Mouse (Mus musculus): ENCODE results near the gene Efna2. TPM values are rescaled to one million over a fixed set of nuclear protein-coding genes. Genes with fewer than 3 reads are reported as not detected.

Gene Efna2
- total and polyA plus RNA-seq, 3 experiments, result 0.23 to 1.5 (median 0.86) TPM

DNA sequence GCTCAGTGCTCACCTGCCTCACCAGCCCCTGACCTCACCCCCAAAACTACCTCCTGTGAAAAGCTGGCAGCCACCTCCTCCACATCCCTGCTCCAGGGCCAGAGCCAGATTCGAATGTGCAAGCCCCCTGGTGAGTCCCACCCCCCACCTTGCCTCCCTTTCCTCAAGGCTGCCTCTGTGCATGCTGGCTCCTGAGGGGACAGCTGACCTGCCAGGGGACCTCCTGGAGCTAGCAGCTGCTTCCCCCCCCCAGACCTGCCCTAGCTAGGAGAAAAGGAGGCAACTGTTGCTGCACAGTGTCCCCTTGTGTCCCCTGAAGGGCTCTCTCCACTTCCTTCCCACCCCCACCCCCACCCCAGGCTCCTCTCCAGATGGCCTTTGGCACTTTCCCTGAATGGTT is 24.0 kb upstream of the Efna2 start:
- H3K79me2 ChIP-seq (replicated peaks; ENCODE audit: control insufficient read depth, extremely low read depth, insufficient read depth, poor library complexity, severe bottlenecking), result peaks cover 15% of the 10 kb centered on the region
- peaks cover 40 to 51% of the 10 kb centered on the region in 2 experiments for H3K36me3 ChIP-seq (replicated peaks in 1 of 2; ENCODE audit: control insufficient read depth in 1 of 2, insufficient read depth in 1 of 2, low read length in 1 of 2)
- H3K27me3 ChIP-seq (replicated peaks), result no peaks in the 10 kb centered on the region
- dilution Hi-C loops (cut with MboI; ENCODE audit: extremely low pct_ligation_motif_present, extremely low pct_unique_long_range_greater_than_20kb, low sequenced_read_pairs) (no loop called here), in situ Hi-C loops (cut with MboI; ENCODE audit: low pct_ligation_motif_present, low pct_unique_long_range_greater_than_20kb, low sequenced_read_pairs) (no loop called here)
- DNase-seq (ENCODE audit: extremely low read depth), result no peak
- peaks cover 22 to 63% of the 10 kb centered on the region in 2 experiments for H3K4me1 ChIP-seq (ENCODE audit: control insufficient read depth in 1 of 2, insufficient read depth in 2 of 2)
- H3K4me2 ChIP-seq (ENCODE audit: insufficient read depth, low read depth, poor library complexity, severe bottlenecking), result no peak overlapping the region
- TF ChIP-seq MYC (IDR thresholded peaks at IDR 0.05; ENCODE audit: low read depth, low read length), result no peak
- no peak for TF ChIP-seq SMC3 (IDR thresholded peaks at IDR 0.05; ENCODE audit: low read depth, low read length)
- no peak for TF ChIP-seq SIN3A (IDR thresholded peaks at IDR 0.05; ENCODE audit: low read length)
- TF ChIP-seq ETS1 (conservative IDR thresholded peaks at IDR 0.05; ENCODE audit: low read depth, low read length), result no peak
- TF ChIP-seq ZKSCAN1 (IDR thresholded peaks at IDR 0.05; ENCODE audit: borderline replicate concordance, low read depth, low read length), result no peak
- TF ChIP-seq ZNF384 (IDR thresholded peaks at IDR 0.05; ENCODE audit: low read depth, low read length), result no peak
- no peak for TF ChIP-seq MAZ (IDR thresholded peaks at IDR 0.05; ENCODE audit: low read depth, low read length)
- no peak for TF ChIP-seq TBP (conservative IDR thresholded peaks at IDR 0.05; ENCODE audit: low read depth, low read length)
- TF ChIP-seq CTCF (conservative IDR thresholded peaks at IDR 0.05 in 1 of 2, IDR thresholded peaks at IDR 0.05 in 1 of 2; ENCODE audit: low read depth in 2 of 2, low read length in 2 of 2), result no peak
- TF ChIP-seq USF2 (conservative IDR thresholded peaks at IDR 0.05; ENCODE audit: low read depth, low read length), result no peak
- no peak for TF ChIP-seq CHD1 (IDR thresholded peaks at IDR 0.05; ENCODE audit: low read depth, low read length)
- no peak for TF ChIP-seq CHD2 (IDR thresholded peaks at IDR 0.05; ENCODE audit: low read length)
- no peak for TF ChIP-seq MAFK (IDR thresholded peaks at IDR 0.05; ENCODE audit: insufficient replicate concordance, low read length)
- TF ChIP-seq GABPA (IDR thresholded peaks at IDR 0.05; ENCODE audit: insufficient replicate concordance, low read depth, low read length), result no peak
- no peak for TF ChIP-seq BHLHE40 (IDR thresholded peaks at IDR 0.05; ENCODE audit: low read depth, low read length)
- TF ChIP-seq PAX5 (IDR thresholded peaks at IDR 0.05; ENCODE audit: low read length), result no peak
- H3K9ac ChIP-seq (ENCODE audit: insufficient read depth, low read depth), result no peak overlapping the region
- no peaks in the 10 kb centered on the region for H3K9me3 ChIP-seq (replicated peaks; ENCODE audit: low read length)
- peak overlapping the region; percentile 24; the same call in 1 of the 2 replicates for H3K27ac ChIP-seq (ENCODE audit: insufficient read depth, low read depth)
- H3K4me3 ChIP-seq (replicated peaks in 1 of 3; ENCODE audit: low read depth in 2 of 3, low read length in 2 of 3, poor library complexity in 1 of 3), result no peak overlapping the region

GRCm38 (mm10) chr10:80156002-80156751 is 23.1 kb upstream of the Efna2 start:
- in situ Hi-C loops (cut with MboI; ENCODE audit: low pct_ligation_motif_present, low pct_unique_long_range_greater_than_20kb, low sequenced_read_pairs) (no loop called here), dilution Hi-C loops (cut with MboI; ENCODE audit: extremely low pct_ligation_motif_present, extremely low pct_unique_long_range_greater_than_20kb, low sequenced_read_pairs) (no loop called here)
- Histone ChIP-seq H3K9me3 (replicated peaks; ENCODE audit: low read length) (no peaks in the 10 kb centered on the region), H3K4me3 (replicated peaks in 1 of 3; ENCODE audit: low read depth in 2 of 3, low read length in 2 of 3, poor library complexity in 1 of 3) (no peak overlapping the region), H3K9ac (ENCODE audit: insufficient read depth, low read depth) (no peak overlapping the region), H3K36me3 (replicated peaks in 1 of 2; ENCODE audit: control insufficient read depth in 1 of 2, insufficient read depth in 1 of 2, low read length in 1 of 2) (peaks cover 40 to 51% of the 10 kb centered on the region in 2 experiments), H3K4me2 (ENCODE audit: insufficient read depth, low read depth, poor library complexity, severe bottlenecking) (no peak overlapping the region), H3K4me1 (ENCODE audit: control insufficient read depth in 1 of 2, insufficient read depth in 2 of 2) (peaks cover 30 to 72% of the 10 kb centered on the region in 2 experiments), H3K27me3 (replicated peaks) (no peaks in the 10 kb centered on the region), H3K27ac (ENCODE audit: insufficient read depth, low read depth) (0 out of 2 replicates have a peak overlapping the region, but pooled peaks have one; percentile 5), H3K79me2 (replicated peaks; ENCODE audit: control insufficient read depth, extremely low read depth, insufficient read depth, poor library complexity, severe bottlenecking) (peaks cover 12% of the 10 kb centered on the region)
- no peak for DNase-seq (ENCODE audit: extremely low read depth)
- TF ChIP-seq USF1 (IDR thresholded peaks at IDR 0.05; ENCODE audit: low read depth, low read length) (no peak), MYC (IDR thresholded peaks at IDR 0.05; ENCODE audit: low read depth, low read length) (no peak), MEF2A (IDR thresholded peaks at IDR 0.05; ENCODE audit: borderline replicate concordance, low read depth, low read length) (no peak), USF2 (conservative IDR thresholded peaks at IDR 0.05; ENCODE audit: low read depth, low read length) (no peak), ETS1 (conservative IDR thresholded peaks at IDR 0.05; ENCODE audit: low read depth, low read length) (no peak), BHLHE40 (IDR thresholded peaks at IDR 0.05; ENCODE audit: low read depth, low read length) (no peak)

All from CH12.LX (cell line).